Mouse (Mus musculus) liver, postnatal 0 days (tissue): ENCODE data around the gene Pde10a.

Experiments used
- CTCF ChIP-seq: sonication (generic); IDR thresholded peaks from 2 replicates; pipeline ENCODE4 v1.5.1; 2016; ENCODE audit warnings: antibody characterized with exemption, low read depth
- EP300 ChIP-seq: IDR thresholded peaks from 2 replicates; pipeline ENCODE4 v1.6.1; 2016; ENCODE audit warnings: antibody characterized with exemption, low read depth, mild to moderate bottlenecking

- TF ChIP-seq CTCF = peak; percentile 83
- no peak for TF ChIP-seq EP300
Observed at GRCm38 (mm10) chr17:8592427-8593277, 67.5 kb downstream of the Pde10a start.
